Mouse (Mus musculus) duodenum, adult 2 months (tissue): Measurements from ENCODE around the gene Kprp. TPM values are rescaled to one million over a fixed set of nuclear protein-coding genes. Genes with fewer than 3 reads are reported as not detected.

Experiments
- polyA plus RNA-seq: library from polyadenylated mRNA; depleted of rRNA; stranded (reverse); fragments of >200 nt; gene quantifications from 2 replicates; pipeline ENCODE4 v1.2.3, GENCODE M21; 2012; ENCODE audit warnings: low replicate concordance; rRNA removed

The Kprp gene
- not detected in 2 replicates for polyA plus RNA-seq

DNA sequence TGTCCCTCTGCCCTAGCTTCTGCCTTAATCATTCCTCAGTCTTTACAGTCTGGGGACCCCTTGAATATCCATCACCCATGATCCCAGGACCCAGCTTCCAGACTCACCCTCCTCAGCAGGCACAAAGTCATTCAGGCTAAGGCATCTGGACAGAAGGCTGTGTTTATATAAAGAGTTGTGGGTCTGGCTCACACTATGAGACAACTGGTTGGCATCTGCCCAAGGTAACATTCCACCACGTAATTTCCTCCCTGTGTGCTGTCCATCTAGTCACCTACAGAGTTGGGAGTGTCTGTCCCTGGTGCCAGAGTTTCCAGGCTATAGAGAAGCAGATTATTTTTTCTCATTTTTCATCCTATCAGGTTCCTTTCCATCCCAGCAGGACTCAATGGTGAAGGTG lies at the start of gene Kprp:
TSS of gene Kprp (minus strand) at position 140 of the 400 bp plus-strand sequence.

DNA sequence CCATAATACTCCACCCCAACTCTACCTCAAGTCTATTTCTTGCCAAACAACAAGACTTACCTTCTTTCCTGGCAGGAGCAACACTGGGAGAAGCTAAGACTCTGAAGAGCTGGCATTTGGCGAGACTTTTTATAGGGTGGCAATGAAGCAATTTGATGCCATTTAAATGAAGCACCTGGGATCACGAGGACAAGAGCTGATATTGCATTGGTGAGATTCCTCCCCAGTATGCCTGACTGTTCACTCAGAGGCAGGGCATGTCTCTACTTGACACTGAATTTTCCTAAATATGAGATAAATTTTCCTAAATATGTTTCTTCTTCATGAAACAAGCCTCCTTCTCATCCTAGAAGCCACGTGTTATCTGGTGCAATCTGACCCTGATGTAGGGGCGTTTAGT lies 43.1 kb upstream of the Kprp start, which contains the start of gene 2310050C09Rik:
TSS of gene 2310050C09Rik (minus strand) at position 101 of the 400 bp plus-strand sequence.

DNA sequence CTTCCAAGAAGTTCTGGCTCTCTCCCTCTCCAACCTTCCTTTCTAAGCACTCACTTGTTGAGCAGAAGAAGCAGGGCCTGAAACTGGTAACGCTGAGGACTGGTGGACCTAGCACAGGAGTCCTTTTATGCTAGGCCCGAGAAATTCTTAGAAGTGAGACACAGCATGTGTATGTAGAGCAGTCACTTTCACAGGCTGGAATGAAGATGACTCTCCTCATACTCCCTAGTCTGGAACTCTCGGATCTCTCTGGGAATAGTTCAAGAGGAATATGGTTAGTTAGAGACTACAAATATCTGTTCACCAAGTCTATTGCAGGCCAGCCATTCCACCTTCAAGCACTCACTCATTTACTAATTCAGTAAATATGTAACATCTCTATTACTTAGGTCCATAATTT lies 24.1 kb upstream of the Kprp start, which contains the start of gene Lce1l:
TSS of gene Lce1l (minus strand) at position 101 of the 400 bp plus-strand sequence.

DNA sequence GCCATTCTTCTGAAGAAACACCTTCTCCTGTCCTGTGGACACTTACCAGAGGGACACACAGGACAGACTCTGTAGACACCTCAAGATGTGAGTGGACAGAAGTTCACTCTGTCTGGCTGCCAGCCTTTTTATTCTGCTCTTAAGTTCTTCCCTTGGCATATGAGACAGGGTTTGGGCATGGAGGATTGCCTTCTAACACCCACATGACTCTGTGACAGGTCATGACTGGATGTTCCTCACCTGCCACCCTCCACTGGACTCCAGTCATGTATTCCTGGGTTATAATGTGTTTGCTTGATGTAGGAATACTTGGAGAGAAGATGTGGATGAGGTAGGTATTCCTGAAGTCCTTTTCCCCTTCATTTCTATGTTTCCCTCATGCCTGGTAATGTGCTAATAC lies 19.3 kb downstream of the Kprp start, which contains the start of gene Lce1k:
TSS of gene Lce1k (minus strand) at position 101 of the 400 bp plus-strand sequence.

DNA sequence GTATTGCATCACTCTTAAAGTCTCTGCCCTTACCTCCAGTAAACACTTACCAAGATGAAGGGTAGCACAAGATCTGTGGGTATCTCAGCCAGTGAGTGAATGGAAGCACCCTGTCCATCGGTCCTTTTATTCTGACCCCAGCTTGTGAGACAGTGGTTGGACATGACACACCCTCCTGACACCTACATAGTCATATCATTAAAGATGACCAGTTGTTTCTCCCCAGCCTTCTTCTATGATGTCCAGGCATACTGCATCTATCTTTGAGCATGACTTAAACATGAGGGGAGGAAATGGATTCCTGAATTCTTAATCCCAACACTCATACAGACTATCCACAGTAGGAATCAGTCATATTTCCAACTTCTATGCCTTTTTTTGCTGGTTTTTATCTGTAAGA lies 36.6 kb downstream of the Kprp start, which contains the start of gene Lce1j:
TSS of gene Lce1j (minus strand) at position 101 of the 400 bp plus-strand sequence.

DNA sequence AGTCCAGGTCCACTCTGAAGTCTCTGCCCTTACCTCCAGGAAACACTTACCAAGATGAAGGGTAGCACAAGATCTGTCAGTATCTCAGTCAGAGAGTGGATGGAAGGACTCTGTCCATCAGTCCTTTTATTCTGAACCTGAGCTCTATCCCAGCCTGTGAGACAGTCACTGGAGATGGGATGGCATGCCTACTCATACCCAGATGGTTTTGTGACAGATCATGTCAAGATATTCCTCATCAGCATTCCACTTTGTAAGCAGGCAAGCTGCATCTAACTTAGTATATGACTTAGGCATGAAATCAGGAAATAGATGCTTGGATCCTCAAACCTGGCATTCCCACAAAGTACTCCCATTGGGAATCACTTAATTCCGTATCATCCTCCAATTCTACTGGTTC lies 48.2 kb downstream of the Kprp start, which contains the start of gene Lce1i:
TSS of gene Lce1i (minus strand) at position 101 of the 400 bp plus-strand sequence.

Other genes starting within 250 kb of the Kprp start
- 0.26 TPM in 1 of 2 replicates, not detected in the other for gene Smcp, start 238.2 kb downstream of the Kprp start, polyA plus RNA-seq
- gene 2210017I01Rik, start 219.8 kb downstream of the Kprp start, polyA plus RNA-seq, result not detected in 2 replicates
- not detected in 2 replicates for gene Lce6a, start 205.6 kb downstream of the Kprp start, polyA plus RNA-seq
- gene Lce1a1, start 178.9 kb downstream of the Kprp start, polyA plus RNA-seq, result not detected in 2 replicates
- gene Lce1b, start 170.3 kb downstream of the Kprp start, polyA plus RNA-seq, result 0.19 TPM in 1 of 2 replicates, not detected in the other
- gene Lce1a2, start 156.9 kb downstream of the Kprp start, polyA plus RNA-seq, result not detected in 2 replicates
- 0.27 TPM in 1 of 2 replicates, not detected in the other for gene Lce1c, start 148.0 kb downstream of the Kprp start, polyA plus RNA-seq
- gene Lce1d, start 140.0 kb downstream of the Kprp start, polyA plus RNA-seq, result not detected in 2 replicates
- not detected in 2 replicates for gene Lce1e, start 118.2 kb downstream of the Kprp start, polyA plus RNA-seq
- 0.21 TPM in 1 of 2 replicates, not detected in the other for gene Lce1f, start 106.9 kb downstream of the Kprp start, polyA plus RNA-seq
- not detected in 2 replicates for gene Gm38119, start 88.2 kb downstream of the Kprp start, polyA plus RNA-seq
- not detected in 2 replicates for gene Lce1g, start 74.9 kb downstream of the Kprp start, polyA plus RNA-seq
- gene Lce1h, start 62.2 kb downstream of the Kprp start, polyA plus RNA-seq, result not detected in 2 replicates
- not detected in 2 replicates for gene Lce1i, start 48.3 kb downstream of the Kprp start, polyA plus RNA-seq
- gene Lce1j, start 36.7 kb downstream of the Kprp start, polyA plus RNA-seq, result not detected in 2 replicates
- gene Lce1k, start 19.4 kb downstream of the Kprp start, polyA plus RNA-seq, result not detected in 2 replicates
- not detected in 2 replicates for gene Lce1l, start 24.0 kb upstream of the Kprp start, polyA plus RNA-seq
- not detected in 2 replicates for gene 2310050C09Rik, start 43.0 kb upstream of the Kprp start, polyA plus RNA-seq
- gene Lce3a, start 99.0 kb upstream of the Kprp start, polyA plus RNA-seq, result not detected in 2 replicates
- gene Lce3b, start 105.7 kb upstream of the Kprp start, polyA plus RNA-seq, result not detected in 2 replicates
- gene Lce3c, start 117.2 kb upstream of the Kprp start, polyA plus RNA-seq, result not detected in 2 replicates
- gene Lce3d, start 130.1 kb upstream of the Kprp start, polyA plus RNA-seq, result not detected in 2 replicates
- gene Lce3e, start 139.8 kb upstream of the Kprp start, polyA plus RNA-seq, result not detected in 2 replicates
- not detected in 2 replicates for gene Lce3f, start 165.0 kb upstream of the Kprp start, polyA plus RNA-seq
- 0.17 TPM in 1 of 2 replicates, not detected in the other for gene Crct1, start 188.4 kb upstream of the Kprp start, polyA plus RNA-seq
- not detected in 2 replicates for gene Lce1m, start 191.8 kb upstream of the Kprp start, polyA plus RNA-seq
- not detected in 2 replicates for gene Gm4858, start 241.6 kb upstream of the Kprp start, polyA plus RNA-seq